Mouse (Mus musculus) myocyte (in vitro differentiated cells): Measurements from ENCODE around the gene Adgrl1.

Source experiments
- MAX ChIP-seq: IDR thresholded peaks from one replicate; pipeline ENCODE4 v1.6.1; 2011; ENCODE audit warnings: low read depth, mild to moderate bottlenecking, control low read depth
- POLR2A ChIP-seq: IDR thresholded peaks from one replicate; pipeline ENCODE4 v1.6.1; 2011; ENCODE audit warnings: low read depth, mild to moderate bottlenecking, control low read depth, moderate library complexity; ENCODE audit not compliant: insufficient read length
- SRF ChIP-seq: IDR thresholded peaks from one replicate; pipeline ENCODE4 v1.6.1; 2011; ENCODE audit warnings: low read depth; ENCODE audit not compliant: control insufficient read depth, insufficient read length
- TCF12 ChIP-seq: IDR thresholded peaks from one replicate; pipeline ENCODE4 v1.6.1; 2011; ENCODE audit warnings: mild to moderate bottlenecking, control low read depth; ENCODE audit not compliant: poor library complexity, insufficient read depth, severe bottlenecking
- USF1 ChIP-seq: IDR thresholded peaks from one replicate; pipeline ENCODE4 v1.6.1; 2011; ENCODE audit warnings: low read depth, mild to moderate bottlenecking, control low read depth, moderate library complexity

DNA sequence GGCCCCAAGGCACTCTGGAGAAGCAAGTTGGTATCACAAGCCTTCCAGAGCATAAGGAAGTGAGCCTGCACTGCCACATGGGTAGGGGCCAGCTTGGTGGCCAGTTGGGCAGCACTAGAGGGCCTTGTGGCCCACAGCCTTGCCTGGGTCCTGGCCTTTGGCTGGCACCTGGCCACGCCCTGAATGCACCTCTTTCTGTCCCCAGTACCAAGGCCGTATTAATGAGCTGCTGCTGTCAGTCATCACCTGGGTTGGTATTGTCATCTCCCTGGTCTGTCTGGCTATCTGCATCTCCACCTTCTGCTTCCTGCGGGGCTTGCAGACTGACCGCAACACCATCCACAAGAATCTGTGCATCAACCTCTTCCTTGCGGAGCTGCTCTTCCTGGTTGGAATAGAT, 34.3 kb downstream of the Adgrl1 start:
- TF ChIP-seq POLR2A (no peak), MAX (no peak), TCF12 (no peak), USF1 (no peak), SRF (no peak)
